Mouse (Mus musculus): ENCODE data around the gene Prdm5. TPM values are rescaled to one million over a fixed set of nuclear protein-coding genes. Genes with fewer than 3 reads are reported as not detected.

Prdm5 gene
- total RNA-seq (2021) = 10 to 100 TPM; 14.8 to 17.0 TPM
- long read RNA-seq, experiment 1, partial matches to known transcripts = 2 of 8 reads
- long read RNA-seq, experiment 1, other reads (novel, unspliced or antisense) = 1 of 8 reads
- long read RNA-seq, experiment 2, partial matches to known transcripts = 1 of 6 reads
- long read RNA-seq, experiment 2, other reads (novel, unspliced or antisense) = 1 of 6 reads

DNA sequence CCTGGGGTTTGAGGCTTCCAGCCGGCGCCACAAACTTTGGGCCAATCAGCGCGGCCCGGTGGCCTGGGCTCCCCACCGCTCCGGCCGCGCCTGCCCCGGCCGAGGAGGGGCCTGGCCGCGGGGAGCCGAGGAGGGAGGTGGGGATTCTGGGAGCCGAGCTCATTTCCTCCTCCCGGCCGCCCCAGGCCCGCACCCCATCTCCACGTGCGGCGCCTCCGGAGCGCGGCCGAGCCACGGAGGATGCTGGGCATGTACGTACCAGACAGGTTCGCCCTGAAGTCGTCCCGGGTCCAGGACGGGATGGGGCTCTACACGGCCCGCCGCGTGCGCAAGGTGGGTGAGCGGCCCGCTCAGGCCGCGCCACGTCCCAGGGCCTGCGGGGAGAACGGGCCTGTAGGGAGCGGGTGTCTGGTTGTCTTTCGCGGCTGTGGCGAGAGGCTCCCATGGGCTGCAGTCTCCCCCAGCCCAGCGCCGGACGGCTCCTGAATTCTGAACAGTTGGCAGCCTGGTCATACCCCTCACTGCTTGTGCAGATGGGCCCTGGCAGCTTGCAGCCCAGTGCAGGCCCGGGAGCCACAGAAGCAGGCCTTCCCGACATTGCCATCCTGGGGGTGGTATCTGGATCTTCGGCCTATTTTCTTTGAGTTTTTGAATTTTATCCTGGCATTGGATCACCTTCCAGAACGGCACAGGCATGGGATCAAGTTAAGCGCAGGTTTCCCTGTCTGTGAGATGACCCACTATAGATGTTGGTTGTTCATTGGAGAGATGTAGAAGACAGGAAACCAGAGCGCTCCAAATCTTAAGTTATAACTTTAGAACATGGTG lies at the start of gene Prdm5:
Gene Prdm5, plus strand, starts transcription at position 128 of the 828 bp plus-strand sequence.
- peak; percentile 81 to 89 for DNase-seq

DNA sequence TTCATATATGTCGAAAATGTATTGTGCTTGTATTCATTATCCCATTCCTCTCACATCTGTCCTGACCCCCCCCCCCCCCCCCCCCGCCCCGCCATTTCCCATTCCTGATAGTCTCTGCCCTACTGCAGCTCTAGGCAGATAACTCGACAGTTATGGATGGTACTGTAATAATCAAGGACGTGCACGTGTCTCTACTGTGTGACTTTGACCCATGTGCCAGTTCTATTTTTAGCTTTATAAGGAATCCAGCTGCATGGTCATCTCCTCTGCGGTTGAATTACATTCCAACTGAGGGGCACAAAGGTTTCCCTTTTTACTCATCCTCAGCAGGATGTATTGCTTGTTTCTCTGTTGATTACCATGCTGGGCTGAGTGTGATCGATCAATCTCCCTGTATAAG lies 39.3 kb upstream of the Prdm5 start:
- peak; percentile 7 to 20 for DNase-seq

DNA sequence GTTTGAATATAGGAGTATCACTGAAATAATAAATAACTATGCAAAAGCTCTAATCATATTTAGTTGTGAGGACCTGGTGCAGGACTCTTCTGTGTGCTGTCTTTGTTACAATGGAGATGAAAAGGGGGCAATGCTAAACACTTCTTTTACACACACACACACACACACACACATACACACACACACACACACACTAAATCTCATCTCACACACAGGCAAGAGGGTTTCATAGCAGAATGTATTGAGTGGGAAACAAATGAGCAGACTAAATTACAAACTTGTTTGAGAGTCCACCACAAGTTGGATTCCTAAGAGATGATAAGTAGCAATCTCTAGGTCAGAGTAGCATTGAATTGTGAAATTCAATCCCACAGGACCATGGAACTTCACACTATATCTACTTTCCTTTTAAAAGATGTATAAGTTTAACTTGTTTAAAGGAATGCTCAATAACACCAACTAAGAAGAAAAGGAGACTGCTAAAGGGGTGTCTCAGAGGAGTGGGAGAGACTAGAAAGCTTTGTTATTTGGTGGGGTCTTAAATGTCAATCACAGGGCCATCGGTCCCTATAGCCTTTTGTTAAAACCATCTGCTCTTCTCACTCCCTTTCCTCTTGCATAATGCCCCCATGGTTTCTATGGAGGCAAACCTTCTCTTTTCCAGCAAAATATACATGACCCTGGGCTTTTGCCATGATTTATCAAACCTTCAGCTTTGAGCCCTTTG lies 35.5 kb upstream of the Prdm5 start:
- DNase-seq = no peak

DNA sequence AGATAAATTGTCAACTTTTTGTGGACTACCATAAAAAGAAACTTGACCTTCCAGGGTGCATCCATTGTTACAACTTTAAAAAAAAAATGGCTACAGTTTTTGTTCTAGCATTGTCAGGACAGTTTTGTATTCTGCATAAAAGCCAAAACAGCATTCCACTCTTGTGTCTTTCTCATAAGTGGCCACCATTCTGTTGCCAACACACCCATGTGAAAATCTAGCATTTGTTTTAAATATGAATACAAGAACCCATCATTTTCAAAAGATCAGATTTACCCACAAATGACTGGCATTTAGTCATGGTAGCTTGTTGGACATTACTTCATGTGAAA lies 35.0 kb upstream of the Prdm5 start:
- DNase-seq = no peak

DNA sequence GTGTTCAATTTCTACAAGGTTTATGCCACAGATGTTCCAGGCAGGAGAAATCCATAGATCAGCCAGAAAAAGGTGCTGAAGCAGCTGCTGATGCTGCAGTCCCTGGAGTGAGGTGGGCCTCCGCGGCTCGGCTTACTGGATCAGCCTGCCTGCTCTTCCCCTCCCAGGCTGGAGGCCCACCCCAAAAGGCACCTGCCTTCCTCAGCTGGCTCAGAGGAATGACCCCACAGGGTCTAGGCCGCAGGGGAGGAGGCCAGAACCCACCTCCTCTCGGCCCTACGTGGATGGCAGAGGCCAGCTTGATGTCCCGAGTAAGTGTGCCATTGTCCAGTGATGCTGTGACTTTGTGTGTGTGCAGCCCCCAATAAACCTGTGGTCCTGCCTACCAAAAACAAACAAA lies 20.6 kb upstream of the Prdm5 start:
- no peak for DNase-seq

DNA sequence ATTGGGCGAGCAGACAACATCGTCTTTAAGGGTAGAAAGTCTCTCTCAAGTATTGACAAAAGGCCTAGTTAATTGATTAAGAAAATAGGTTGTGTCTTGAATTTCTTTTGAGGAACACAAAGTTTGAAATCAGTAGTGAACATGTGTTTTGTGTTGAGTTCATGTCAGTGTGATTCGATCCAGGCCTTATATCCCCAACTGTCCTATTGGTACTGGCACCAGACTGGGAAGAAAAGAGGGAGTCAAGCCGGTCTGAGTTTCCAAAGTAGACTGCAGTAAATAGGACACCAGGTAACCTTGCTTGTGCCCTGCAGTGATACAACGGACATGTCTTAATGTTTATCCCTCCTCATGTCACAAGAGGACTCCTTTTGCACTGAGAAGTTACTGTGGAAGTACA lies 19.6 kb upstream of the Prdm5 start:
- DNase-seq = no peak

DNA sequence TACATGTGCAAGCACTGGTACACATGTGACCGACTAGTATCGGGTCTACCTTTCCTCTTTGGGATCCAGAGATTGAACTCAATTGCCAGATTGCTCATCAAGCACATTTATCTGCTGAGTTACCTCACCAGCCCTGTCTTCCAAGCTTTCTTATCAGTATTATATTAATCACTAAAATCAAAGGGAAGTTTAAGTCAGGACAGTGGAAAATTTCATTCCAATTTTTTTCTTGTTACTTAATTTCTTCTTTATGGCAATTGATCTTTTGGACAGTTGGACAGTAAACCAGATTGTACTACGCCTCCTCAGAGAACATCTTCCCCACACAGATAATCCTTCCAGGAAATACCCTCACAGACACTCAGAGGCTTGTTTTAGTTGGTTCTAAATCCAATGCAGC lies 18.7 kb upstream of the Prdm5 start:
- no peak for DNase-seq

DNA sequence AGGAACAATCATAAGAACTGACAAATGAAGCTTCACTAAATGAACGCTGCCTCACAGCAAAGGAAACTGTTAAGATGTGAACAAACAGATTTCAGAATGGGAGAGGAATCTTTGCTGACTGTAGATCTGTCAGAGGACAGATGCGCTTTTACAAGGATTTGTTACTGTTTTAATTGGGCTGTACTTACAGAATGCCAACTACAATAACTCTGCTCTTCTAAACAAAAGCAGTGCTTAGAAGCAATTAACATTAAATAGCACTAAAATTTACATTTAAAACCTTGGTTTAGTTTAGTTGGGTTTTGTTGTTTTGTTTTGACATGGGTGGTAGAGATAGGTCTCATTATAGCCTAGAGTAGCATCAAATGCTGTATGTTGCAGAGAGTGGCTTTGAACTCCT lies 14.3 kb upstream of the Prdm5 start:
- DNase-seq = no peak

DNA sequence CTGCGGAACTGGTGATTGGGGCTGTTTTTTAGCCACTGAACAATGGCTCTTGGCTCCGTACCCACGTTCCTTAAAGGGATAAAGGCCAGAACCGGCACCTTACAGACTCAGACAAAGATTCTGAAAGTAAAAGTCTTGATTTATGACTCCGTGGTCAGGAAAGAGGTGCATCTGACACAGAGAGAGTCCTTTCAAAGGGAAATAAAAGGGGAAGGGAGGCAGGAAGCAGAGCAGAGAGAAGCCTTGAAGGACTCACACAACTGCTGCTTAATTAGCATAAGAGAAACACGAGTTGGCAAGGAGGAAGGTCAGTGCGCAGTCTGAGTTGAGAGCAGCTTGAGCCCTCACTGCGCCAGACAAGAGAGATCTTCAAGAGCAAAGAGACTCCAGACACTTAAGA lies 13.7 kb upstream of the Prdm5 start:
- DNase-seq = peak; percentile 68 to 72

DNA sequence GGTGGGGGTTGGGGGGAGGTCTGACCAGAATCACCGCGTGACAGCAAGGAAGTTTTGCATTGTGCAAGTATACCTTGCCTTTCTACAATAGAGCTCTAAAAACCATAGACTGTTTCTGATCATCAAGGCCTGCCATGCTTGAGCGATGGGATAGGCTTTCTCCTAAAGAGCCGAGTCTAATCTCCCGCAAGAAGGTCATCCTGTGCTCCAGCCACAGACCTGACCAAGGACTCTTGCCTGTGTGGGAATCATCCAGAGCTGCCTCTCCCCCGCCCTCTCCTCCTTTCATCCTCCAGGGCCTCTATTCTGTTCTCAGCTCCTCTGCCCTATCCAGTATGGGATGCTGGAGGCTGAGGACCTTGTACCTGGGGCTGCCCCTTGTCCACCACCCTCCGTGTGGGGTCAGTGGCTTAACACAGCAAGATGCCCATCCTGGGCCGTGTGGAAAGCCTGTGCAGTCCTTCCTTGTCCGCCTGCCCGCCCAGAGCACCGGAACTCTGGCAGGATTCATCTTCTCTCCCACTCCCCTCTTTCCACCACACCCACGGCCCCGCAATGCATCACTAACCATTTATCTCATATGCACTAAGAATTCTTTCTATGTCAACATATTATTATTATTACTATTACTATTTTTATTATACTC lies 12.9 kb upstream of the Prdm5 start:
- DNase-seq = peak; percentile 28 to 30

DNA sequence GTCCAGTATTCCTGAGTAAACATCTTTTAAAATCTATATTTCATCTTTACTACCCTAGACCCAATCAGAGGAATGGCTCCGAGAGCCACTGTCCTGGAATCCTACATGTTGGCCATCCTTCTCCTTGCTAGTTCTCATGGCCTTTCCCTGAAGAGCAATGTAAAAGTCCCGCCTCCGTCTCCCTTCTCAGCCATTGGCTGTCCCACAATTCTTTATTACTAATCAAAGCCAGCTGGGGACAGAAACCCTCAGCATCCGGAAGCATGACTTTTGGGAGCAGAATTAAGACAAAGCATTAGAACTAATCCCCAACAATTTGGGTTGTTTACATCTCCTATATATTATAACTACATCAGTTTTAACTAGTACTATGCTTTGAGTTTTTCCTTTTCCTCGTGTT lies 10.9 kb upstream of the Prdm5 start:
- DNase-seq = no peak

DNA sequence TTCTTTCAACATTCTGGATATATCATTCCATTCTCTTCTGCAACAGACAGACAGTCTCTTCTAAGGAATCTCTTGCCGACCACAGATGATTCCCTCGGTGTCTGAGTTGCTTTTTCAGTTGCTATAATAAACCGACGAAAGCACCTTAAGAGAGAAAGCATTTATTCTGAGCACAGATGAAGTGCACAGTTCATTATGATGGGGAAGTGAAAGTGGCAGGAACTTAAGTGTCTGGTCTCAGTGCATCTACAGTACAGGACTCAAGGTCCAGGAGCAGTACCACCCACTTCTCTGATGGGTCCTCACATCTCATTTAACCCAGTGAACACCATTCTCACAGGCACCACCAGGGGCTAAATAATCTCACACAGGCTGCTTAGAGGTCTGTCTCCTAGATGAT lies 5.2 kb upstream of the Prdm5 start:
- no peak for DNase-seq

DNA sequence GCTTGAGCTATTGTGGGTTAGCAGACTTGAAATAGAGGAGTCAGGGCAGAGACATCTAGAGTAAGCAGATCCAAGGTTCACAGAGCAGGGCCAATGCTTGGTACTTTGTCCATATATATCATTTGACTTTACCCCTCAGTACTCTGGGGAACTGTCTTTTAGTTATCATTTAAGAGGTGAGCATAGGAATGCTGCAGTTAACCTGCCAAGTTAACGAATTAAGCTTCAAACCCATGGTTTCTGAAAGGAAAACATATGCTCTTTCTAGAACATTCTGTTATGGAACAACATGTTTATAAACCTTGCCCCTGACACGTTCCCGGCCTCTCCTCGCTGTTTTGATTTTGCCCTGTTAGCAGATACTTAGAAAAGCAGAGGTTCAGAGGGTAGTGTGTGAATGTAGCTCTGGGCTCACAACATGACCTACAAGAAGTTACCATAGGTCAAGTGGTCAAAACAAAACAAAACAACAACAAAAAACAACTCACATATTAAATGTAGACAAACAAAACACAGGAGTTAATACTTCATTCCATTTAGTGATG lies 973 bp downstream of the Prdm5 start:
- no peak for DNase-seq

DNA sequence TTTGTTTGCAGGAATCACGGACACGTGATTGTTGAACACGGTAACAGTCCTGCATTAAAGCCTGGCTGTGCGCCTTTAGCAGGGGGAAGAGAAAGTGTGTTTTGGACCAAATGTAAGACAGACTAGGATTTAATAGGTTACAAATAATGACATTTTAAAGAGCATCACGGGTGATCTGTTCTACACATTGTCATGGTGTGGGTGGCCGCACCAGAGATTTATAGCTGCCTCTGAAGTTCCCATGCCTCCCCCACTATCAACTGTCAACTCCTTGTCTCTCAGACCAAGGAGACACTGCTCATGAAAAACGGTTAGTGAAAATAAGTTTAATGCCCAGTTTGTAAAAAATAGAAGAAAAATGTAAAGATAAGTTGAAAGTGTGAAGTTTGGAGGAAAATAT lies 2.7 kb downstream of the Prdm5 start:
- no peak for DNase-seq

DNA sequence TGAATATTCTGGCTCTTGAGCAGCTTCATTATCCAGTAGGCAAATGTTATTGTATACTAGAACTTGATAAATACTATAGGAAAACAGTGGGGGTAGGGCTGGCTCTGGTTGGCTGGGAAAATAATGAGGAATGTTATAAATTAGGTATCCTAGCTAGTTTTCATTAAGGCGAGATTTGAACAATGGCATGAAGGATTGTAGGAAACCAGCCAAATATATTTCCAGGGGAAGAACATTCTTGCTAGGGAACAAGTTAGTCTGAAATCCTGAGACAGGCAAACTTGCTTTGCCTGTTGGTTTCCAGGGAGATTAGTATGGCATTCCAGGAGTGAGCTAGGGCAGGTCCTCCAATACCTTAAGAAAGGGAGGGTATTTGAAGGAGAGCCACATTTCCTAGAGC lies 4.9 kb downstream of the Prdm5 start:
- DNase-seq = no peak

DNA sequence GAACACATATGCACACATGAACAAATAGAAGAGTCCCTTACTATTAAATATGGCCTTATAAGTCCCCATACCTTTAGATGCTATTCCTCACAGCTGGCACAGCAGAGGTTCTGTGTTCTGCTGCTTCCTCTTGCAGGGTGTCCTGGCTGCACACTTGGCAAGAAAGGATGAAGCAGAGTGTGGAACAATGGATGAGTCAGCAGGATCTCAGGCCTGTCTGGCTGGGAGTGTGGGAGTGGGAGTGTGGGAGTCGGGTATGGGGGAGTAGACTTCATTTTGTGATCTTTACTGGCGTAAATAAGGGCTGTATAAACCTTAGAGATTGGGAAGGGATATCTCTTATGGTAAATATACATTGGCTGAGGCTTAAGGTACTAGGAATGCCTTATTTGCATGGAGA lies 14.1 kb downstream of the Prdm5 start:
- no peak for DNase-seq

DNA sequence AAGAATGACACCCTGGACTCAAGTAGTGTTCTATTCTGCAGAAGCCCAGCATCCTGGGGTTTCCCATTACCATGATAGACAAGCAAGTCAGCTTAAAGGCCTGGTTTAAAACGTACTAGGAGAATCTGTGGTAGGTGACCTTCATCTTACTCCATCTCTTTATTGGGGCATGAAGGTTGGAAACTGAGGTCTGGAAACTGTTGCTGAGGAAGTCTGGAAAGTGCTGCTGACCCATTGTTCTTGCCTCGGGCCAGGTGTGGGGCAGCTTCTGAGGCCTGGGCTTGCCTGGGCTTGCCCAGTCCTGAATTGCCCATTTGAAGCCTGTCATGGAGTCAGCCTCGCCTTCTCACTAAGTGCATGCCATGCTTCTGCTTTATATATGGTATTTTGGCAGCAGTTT lies 17.8 kb downstream of the Prdm5 start:
- no peak for DNase-seq

DNA sequence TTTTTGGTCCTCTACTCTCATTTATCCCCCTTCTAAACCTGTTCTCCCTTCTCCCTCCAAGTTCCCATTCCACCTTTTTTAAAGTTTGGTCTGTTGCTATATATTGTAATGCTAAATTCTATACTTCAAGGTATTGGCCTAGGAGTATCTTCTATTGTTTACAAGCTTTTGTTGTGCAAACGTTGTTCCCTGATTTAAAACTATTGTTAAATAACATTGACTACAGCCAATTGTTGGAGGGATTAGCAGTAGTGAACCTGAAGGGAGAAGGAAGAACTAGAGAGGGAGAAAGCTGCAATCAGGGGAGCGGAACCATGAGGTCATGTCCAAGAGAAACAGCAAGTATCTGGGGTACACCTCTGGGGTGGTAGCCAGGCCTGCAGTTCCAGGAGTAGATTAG lies 18.5 kb downstream of the Prdm5 start:
- DNase-seq = no peak

DNA sequence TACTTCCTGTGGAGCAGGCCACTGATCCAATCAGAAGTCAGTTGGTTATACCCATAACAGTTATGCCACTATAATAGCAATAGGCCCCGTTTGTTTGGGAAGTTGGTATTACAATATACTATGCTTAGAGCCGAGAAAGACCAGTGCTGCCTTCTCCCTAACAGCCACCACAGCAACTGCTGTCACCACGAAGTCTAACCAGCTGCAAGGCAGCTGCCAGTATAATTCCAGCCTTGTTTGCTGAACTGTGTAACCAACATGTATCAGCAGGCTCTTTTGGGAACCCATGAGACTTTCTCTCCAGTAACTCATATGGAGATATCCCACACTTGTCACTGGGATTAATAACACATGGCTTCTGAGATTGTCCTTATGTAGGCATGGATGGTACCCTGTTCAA lies 19.6 kb downstream of the Prdm5 start:
- no peak for DNase-seq

DNA sequence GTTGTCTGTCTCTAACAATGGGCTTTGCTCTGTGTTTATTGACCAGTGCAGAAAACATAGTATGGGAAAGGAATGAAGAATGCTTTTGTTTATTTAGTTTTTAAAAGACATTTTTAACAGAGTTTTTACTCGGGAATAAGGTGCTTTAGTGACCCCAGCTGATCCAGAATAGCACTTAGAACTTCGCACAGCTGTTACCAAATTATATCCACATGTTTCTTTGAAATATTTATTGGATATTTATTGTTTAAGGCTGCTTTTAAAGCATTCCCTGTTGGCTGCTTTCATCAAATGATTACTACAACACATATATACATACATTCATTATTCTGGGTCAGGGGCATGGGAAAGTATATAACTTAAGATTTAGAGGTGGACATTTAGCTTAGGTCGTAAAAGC lies 32.9 kb downstream of the Prdm5 start:
- DNase-seq = no peak

DNA sequence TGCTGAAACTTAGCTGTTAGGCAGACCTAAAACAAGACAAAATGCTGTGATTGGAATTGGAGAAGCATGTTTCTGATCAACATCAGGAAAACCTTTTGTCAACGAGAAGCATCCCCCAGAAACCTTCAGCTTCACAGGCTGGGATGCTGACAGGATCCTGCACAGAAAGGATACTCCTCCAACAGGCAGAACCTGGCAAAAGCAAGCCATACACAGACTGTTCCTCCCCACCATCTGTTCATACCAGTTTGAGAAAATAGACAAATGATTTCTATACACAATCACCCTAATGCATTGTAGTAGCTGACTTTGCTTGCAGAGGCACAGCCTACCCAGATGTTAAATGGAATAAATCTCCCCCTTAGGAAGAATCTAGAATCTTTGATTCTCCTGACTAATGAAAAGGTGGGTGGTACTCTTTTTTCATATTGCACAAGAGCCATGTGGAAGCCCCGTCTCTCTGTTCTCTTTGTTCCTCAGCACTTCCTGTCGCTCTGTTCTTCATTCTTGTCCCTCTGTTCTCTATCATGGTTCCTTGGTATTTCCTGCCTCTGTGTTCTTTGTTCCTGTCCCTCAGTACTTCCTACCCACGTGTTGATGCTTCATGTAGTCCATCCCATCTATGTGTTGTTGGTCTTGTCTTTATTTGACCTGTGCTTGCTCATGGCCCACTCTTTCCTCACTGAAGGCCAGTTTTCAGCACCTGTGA lies 39.4 kb downstream of the Prdm5 start:
- no peak for DNase-seq

DNA sequence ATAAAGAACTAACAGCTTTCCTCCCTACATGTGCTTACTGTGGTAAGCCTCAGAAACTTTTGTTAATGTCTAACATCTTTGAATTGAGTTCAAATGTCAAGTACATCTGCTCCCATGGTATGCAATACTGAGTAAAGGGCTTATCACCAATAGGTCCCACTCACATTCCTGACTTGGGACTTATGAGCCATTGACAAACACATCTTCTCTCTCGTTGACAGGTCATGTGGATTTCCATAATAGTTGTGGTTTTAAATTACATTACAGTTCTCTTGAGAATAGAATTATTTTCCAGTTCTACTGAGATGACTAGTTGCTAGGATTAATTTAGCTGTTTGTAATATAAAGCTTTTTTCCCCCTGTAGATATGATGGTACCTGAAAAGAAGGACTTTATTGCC lies 49.9 kb downstream of the Prdm5 start:
- DNase-seq = no peak

Measured in adrenal gland, postnatal 36 days (tissue).